Mouse (Mus musculus): Measurements from ENCODE around the gene Upk3b. TPM values are rescaled to one million over a fixed set of nuclear protein-coding genes. Genes with fewer than 3 reads are reported as not detected.
A peak's percentile ranks its signal among the peaks of the same experiment; 100 is the strongest.

The Upk3b gene
- polyA plus RNA-seq (2015; fragmentation: Nextera tagmentation; extraction: Ambion mirVana) = 2.9 and 3.6 TPM in 2 replicates

DNA sequence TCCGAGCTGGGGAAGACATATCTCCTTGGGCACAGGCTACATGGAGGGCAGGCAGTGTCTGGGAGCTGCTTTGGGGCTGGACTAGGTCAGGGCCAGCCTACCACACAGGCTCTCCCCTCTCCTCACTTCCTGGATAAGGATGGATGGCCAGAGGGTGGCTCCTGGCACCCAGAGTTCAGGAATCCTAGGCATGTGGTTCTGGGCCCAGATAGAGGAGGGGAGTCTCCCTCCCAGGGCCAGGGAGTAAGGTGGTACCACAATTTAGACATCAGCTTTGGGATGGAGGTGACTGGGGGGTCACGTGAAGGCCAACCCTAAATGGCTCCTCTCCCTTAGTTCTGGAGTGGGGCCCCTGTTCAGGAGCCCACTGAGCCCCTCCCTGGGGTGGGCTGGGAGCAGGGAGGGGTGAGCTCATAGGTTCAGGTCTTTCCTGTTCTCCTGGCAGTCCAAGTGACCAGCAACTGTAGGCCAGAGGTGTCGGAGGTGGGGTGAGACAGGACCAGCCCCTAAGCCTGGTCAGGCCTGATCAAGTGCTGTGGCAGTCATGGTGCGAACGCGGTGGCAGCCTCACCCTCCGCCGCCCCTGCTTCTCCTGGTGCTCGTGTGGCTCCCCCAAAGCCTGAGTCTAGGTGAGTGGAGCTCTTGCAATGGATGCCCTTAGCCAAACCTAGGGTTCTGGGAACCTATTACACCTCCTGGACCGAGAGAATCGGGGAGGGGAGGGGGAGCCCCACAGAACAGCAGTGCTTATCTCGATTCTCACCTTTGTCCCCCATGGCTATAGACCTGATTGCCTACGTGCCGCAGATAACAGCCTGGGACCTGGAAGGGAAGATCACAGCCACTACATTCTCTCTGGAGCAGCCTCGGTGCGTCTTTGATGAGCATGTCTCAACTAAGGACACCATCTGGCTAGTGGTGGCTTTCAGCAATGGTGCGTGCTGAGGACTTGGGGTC is at the start of gene Upk3b:
Gene Upk3b, plus strand, starts transcription at position 239 of the 957 bp plus-strand sequence.
- WGBS (ENCODE audit: insufficient replicate concordance) = 40% methylated on average over 17 of the region's 17 CpGs

DNA sequence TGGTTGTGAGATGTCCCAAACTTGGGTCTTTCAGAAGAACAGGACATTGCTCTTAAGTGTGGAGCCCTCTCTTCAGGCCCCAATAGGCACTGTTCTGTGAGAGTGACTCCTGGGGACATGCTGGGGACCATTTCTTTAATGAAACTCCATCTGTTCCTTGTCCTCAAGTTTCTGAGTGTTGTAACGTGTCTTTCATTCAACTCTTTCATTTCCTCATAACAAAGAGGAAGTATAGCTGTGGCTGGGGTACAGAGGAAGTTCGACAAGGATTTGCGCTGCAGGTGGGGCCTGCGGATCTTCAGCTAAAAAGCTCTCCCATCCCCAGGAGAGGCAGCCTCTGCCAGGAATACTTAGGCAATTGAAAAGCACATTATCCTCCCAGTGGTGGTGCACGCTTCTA is 47.7 kb upstream of the Upk3b start:
- Histone ChIP-seq H3K9ac (ENCODE audit: low read depth, low read length) (no peak overlapping the region), H3K36me3 (ENCODE audit: control insufficient read depth, insufficient read depth) (no peaks in the 10 kb centered on the region), H3K4me3 (ENCODE audit: low read depth, low read length) (no peak overlapping the region), H3K4me1 (ENCODE audit: control insufficient read depth, low read depth, low read length) (peaks cover 6% of the 10 kb centered on the region), H3K4me2 (ENCODE audit: low read depth, low read length) (no peak overlapping the region), H3K27me3 (ENCODE audit: control insufficient read depth, insufficient read depth, low read depth, low read length) (no peaks in the 10 kb centered on the region), H3K27ac (ENCODE audit: low read length) (no peak overlapping the region), H3K9me3 (replicated peaks; ENCODE audit: control insufficient read depth, low read length) (no peaks in the 10 kb centered on the region)
- WGBS (ENCODE audit: insufficient replicate concordance) = 33% methylated on average over 5 of the region's 5 CpGs
- ATAC-seq (ENCODE audit: low read depth) = no peak

More for the DNA sequence above, at the start of gene Upk3b:
- Histone ChIP-seq H3K4me2 (ENCODE audit: low read depth, low read length) (no peak within 1 kb of the TSS), H3K27ac (ENCODE audit: low read length) (no peak within 1 kb of the TSS), H3K4me3 (ENCODE audit: low read depth, low read length) (no peak within 1 kb of the TSS), H3K36me3 (ENCODE audit: control insufficient read depth, insufficient read depth) (no peaks in the 10 kb centered on the region), H3K9me3 (replicated peaks; ENCODE audit: control insufficient read depth, low read length) (no peaks in the 10 kb centered on the region), H3K9ac (ENCODE audit: low read depth, low read length) (no peak within 1 kb of the TSS), H3K4me1 (ENCODE audit: control insufficient read depth, low read depth, low read length) (no peaks in the 10 kb centered on the region; the same call in none of the 2 replicates), H3K27me3 (ENCODE audit: control insufficient read depth, insufficient read depth, low read depth, low read length) (no peaks in the 10 kb centered on the region)
- peak; percentile 48 for ATAC-seq (ENCODE audit: low read depth)

DNA sequence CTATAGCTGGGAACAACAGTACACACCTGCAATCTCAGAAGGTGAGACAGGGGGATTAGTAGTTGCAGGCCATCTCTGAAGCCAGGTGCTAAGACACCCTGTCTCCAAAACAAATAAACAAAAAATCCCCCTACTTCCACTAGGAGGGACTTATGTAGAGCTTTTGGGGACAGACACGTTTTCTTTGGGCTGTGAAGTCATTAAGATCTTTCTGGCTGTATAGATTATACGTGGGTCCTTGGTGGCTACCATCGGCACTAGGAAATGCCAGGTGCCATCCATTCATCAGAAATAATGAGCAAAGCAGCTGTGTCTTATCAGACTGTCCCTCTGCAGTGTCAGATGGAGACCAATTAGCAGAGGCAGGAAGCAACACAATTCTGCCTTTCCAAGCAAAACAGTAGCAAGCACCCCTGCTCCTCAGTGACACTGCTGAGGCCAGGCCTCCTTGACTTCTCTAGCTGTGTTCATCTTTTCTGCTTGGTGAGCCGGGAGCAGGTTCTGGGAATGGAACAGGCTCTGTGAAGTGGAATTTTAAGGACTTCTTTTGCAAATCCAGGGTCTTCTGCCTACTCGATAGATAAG is 44.8 kb upstream of the Upk3b start:
- peaks cover 8% of the 10 kb centered on the region for H3K4me1 ChIP-seq (ENCODE audit: control insufficient read depth, low read depth, low read length)
- H3K4me3 ChIP-seq (ENCODE audit: low read depth, low read length) = no peak overlapping the region
- no peak overlapping the region for H3K4me2 ChIP-seq (ENCODE audit: low read depth, low read length)
- no peak for ATAC-seq (ENCODE audit: low read depth)
- H3K27ac ChIP-seq (ENCODE audit: low read length) = no peak overlapping the region
- WGBS (ENCODE audit: insufficient replicate concordance) = 61% methylated on average over 5 of the region's 5 CpGs
- H3K9me3 ChIP-seq (replicated peaks; ENCODE audit: control insufficient read depth, low read length) = no peaks in the 10 kb centered on the region
- H3K36me3 ChIP-seq (ENCODE audit: control insufficient read depth, insufficient read depth) = peaks cover 2% of the 10 kb centered on the region; the same call in 1 of the 2 replicates
- H3K27me3 ChIP-seq (ENCODE audit: control insufficient read depth, insufficient read depth, low read depth, low read length) = no peaks in the 10 kb centered on the region
- H3K9ac ChIP-seq (ENCODE audit: low read depth, low read length) = no peak overlapping the region

DNA sequence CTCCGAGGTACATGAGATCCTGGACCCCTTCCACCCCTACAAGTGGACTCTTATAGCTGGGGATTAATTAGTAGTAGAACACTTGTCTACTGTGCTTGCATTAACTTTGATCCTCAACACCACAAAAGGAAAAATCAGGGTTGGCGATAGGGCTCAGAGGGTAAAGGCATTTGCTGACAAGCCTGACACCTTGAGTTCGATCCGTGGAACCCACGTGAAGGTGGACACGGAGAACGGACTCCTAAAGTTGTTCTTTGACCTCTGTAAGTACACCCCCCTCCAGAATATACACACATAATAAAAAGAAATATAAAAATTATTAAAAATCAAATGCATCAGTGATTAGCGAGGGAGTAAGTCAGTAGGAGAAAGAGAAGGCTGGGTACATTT is 44.0 kb upstream of the Upk3b start:
- no peak for ATAC-seq (ENCODE audit: low read depth)
- no peaks in the 10 kb centered on the region for H3K9me3 ChIP-seq (replicated peaks; ENCODE audit: control insufficient read depth, low read length)
- H3K36me3 ChIP-seq (ENCODE audit: control insufficient read depth, insufficient read depth) = peaks cover 2% of the 10 kb centered on the region; the same call in 1 of the 2 replicates
- H3K4me2 ChIP-seq (ENCODE audit: low read depth, low read length) = no peak overlapping the region
- no peak overlapping the region for H3K9ac ChIP-seq (ENCODE audit: low read depth, low read length)
- no peak overlapping the region; the same call in 1 of the 2 replicates for H3K4me3 ChIP-seq (ENCODE audit: low read depth, low read length)
- no peak overlapping the region for H3K27ac ChIP-seq (ENCODE audit: low read length)
- WGBS (ENCODE audit: insufficient replicate concordance) = 65% methylated on average over 8 of the region's 8 CpGs
- H3K4me1 ChIP-seq (ENCODE audit: control insufficient read depth, low read depth, low read length) = peaks cover 8% of the 10 kb centered on the region
- no peaks in the 10 kb centered on the region for H3K27me3 ChIP-seq (ENCODE audit: control insufficient read depth, insufficient read depth, low read depth, low read length)

DNA sequence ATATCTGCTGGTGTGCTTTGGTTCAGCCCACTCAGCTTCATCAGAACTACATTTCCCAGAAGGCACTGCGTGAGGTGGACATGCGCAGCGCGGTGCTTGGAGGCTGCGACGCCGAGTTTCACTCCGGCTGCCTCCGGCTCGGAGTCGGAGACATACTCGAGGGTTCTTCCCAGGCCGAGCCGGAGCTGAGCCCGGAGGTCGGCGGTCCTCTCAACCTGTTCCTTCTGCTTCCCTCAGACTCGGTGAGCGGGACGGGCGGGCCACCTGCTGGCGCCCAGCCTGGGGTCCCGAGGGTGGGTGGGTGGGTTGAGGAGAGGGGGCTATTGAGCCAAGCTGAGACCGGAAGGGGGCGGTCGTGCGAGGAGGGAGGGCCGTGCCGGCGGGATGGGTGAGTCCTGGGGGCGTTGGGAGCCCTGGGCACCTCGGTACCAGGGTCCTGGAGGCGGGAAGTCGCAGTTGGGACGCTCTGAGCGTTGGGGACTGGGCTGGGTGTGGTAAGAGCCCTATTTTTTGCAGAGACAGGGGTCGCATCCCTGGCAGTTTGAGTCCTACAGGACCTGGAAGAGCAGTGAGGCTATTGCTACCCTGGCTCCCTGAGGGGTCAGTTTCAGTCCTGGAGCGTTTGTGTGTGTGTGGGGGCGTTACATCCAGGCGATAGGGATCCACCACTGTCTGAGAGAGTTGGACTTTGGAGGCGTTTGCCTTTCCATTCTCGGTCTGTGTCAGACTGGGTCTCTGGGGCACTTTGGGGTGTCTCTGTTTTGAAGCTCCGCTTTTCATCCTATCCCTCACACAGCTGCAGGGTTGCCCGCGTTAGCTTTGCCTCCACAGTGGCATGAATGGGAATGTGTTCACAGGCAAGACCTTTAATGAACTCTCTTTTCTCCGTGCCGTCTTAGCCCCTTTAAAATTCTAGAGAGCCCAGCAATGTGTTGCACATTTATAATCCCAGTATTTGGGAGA is 43.3 kb upstream of the Upk3b start, which contains the start of gene Dtx2:
Gene Dtx2, plus strand, starts transcription at position 76 of the 963 bp plus-strand sequence.
- WGBS (ENCODE audit: insufficient replicate concordance) = 3% methylated on average over 42 of the region's 47 CpGs
- Histone ChIP-seq H3K4me2 (ENCODE audit: low read depth, low read length) (peak within 1 kb of the TSS; percentile 88), H3K36me3 (ENCODE audit: control insufficient read depth, insufficient read depth) (peaks cover 2% of the 10 kb centered on the region; the same call in 1 of the 2 replicates), H3K27me3 (ENCODE audit: control insufficient read depth, insufficient read depth, low read depth, low read length) (no peaks in the 10 kb centered on the region), H3K9ac (ENCODE audit: low read depth, low read length) (peak within 1 kb of the TSS; percentile 84), H3K4me1 (ENCODE audit: control insufficient read depth, low read depth, low read length) (peaks cover 8% of the 10 kb centered on the region), H3K4me3 (ENCODE audit: low read depth, low read length) (peak within 1 kb of the TSS; percentile 73), H3K9me3 (replicated peaks; ENCODE audit: control insufficient read depth, low read length) (no peaks in the 10 kb centered on the region), H3K27ac (ENCODE audit: low read length) (peak within 1 kb of the TSS; percentile 64)
- ATAC-seq (ENCODE audit: low read depth) = peak; percentile 97

DNA sequence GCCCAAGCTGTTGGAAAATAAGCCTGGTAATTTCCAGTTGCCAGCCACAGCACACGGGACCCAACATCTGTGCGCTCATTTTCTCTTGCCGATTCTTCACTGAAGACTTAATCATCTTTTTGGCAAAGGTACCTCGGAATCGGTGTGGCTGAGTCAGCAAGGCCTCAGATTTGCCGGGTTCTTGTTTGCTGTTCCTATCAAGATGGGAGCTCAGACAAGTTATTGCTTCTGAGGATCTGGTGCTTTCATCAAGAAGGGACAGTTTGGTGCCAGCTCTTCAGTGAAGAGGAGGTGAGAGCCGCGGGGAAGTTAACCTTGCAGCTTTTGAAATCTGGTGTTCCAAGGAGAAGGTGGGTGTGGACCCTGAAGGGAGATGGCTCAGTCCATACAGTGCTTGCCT is 42.1 kb upstream of the Upk3b start:
- H3K4me2 ChIP-seq (ENCODE audit: low read depth, low read length) = no peak overlapping the region
- peaks cover 8% of the 10 kb centered on the region for H3K4me1 ChIP-seq (ENCODE audit: control insufficient read depth, low read depth, low read length)
- ATAC-seq (ENCODE audit: low read depth) = no peak
- no peak overlapping the region for H3K27ac ChIP-seq (ENCODE audit: low read length)
- H3K9ac ChIP-seq (ENCODE audit: low read depth, low read length) = no peak overlapping the region
- no peaks in the 10 kb centered on the region for H3K9me3 ChIP-seq (replicated peaks; ENCODE audit: control insufficient read depth, low read length)
- H3K36me3 ChIP-seq (ENCODE audit: control insufficient read depth, insufficient read depth) = peaks cover 2% of the 10 kb centered on the region; the same call in 1 of the 2 replicates
- WGBS (ENCODE audit: insufficient replicate concordance) = 84% methylated on average over 8 of the region's 8 CpGs
- no peaks in the 10 kb centered on the region for H3K27me3 ChIP-seq (ENCODE audit: control insufficient read depth, insufficient read depth, low read depth, low read length)
- H3K4me3 ChIP-seq (ENCODE audit: low read depth, low read length) = no peak overlapping the region

DNA sequence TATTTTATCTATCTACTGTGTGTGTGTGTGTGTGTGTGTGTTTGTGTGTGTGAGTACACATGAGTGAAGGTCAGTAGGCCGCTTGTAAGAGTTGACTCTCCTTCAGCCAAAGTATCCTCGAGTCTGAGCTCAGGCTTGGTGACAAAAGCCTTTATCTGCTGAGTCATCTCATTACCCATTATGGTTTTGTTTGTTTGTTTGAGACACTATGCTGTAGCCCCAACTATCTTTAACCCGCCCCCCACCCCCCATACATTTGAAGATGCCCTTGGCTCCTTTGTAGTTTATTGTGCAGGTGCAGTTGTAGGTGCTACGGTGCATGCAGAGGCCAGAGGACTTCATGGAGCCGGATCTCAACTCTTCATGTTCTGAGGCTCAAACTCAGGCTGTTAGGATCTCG is 37.1 kb upstream of the Upk3b start:
- 72% methylated on average over 6 of the region's 6 CpGs for WGBS (ENCODE audit: insufficient replicate concordance)
- Histone ChIP-seq H3K36me3 (ENCODE audit: control insufficient read depth, insufficient read depth) (peaks cover 2% of the 10 kb centered on the region; the same call in 1 of the 2 replicates), H3K9me3 (replicated peaks; ENCODE audit: control insufficient read depth, low read length) (no peaks in the 10 kb centered on the region), H3K27me3 (ENCODE audit: control insufficient read depth, insufficient read depth, low read depth, low read length) (no peaks in the 10 kb centered on the region), H3K27ac (ENCODE audit: low read length) (no peak overlapping the region), H3K4me1 (ENCODE audit: control insufficient read depth, low read depth, low read length) (no peaks in the 10 kb centered on the region), H3K9ac (ENCODE audit: low read depth, low read length) (no peak overlapping the region), H3K4me3 (ENCODE audit: low read depth, low read length) (no peak overlapping the region), H3K4me2 (ENCODE audit: low read depth, low read length) (no peak overlapping the region)
- no peak for ATAC-seq (ENCODE audit: low read depth)

DNA sequence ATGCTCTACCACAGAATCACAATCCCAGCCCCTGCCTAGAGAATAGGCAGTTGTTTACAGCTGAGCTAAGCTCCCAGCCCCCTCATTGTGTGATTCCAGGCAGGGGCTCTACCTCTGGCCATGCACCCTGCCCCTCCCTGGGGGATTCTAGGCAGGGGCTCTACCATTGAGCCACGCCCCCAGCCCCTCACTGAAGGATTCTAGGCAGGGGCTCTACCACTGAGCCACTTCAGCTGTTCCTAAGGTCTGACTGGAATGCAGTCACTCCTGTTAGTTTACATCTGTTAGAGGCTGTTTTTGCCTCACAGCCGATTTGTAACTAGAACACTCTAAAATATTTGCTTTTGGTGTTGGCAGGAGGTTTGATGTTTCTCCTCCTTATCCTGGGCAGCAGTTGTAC is 36.0 kb upstream of the Upk3b start:
- Histone ChIP-seq H3K9ac (ENCODE audit: low read depth, low read length) (no peak overlapping the region), H3K36me3 (ENCODE audit: control insufficient read depth, insufficient read depth) (peaks cover 2% of the 10 kb centered on the region; the same call in 1 of the 2 replicates), H3K27me3 (ENCODE audit: control insufficient read depth, insufficient read depth, low read depth, low read length) (no peaks in the 10 kb centered on the region), H3K27ac (ENCODE audit: low read length) (no peak overlapping the region), H3K9me3 (replicated peaks; ENCODE audit: control insufficient read depth, low read length) (no peaks in the 10 kb centered on the region), H3K4me3 (ENCODE audit: low read depth, low read length) (no peak overlapping the region), H3K4me1 (ENCODE audit: control insufficient read depth, low read depth, low read length) (no peaks in the 10 kb centered on the region), H3K4me2 (ENCODE audit: low read depth, low read length) (no peak overlapping the region)
- WGBS (ENCODE audit: insufficient replicate concordance) = 41% methylated on average over 2 of the region's 2 CpGs
- no peak for ATAC-seq (ENCODE audit: low read depth)

Measured in liver, embryonic 16.5 days (tissue).